Mouse (Mus musculus) limb, embryonic 14.5 days (tissue): Measurements from ENCODE around the gene Map7d3. TPM values are rescaled to one million over a fixed set of nuclear protein-coding genes. Genes with fewer than 3 reads are reported as not detected.

Source experiments
- ATAC-seq: fragments of 200-750 bp; cut with Nextera tagmentation; 2 replicates; pipeline ENCODE4 v1.8.0; 2017; ENCODE audit warnings: low read depth, moderate number of reproducible peaks, moderate TSS enrichment; ENCODE audit not compliant: low FRiP score
- DNase-seq: peaks from one replicate; pipeline ENCODE4 v3.0.0-alpha.2; 2015; ENCODE audit warnings: low spot score
- H3K27ac ChIP-seq: fragments of 300-500 bp; sonication (generic); replicated peaks from 2 replicates; pipeline ENCODE4 v1.5.1; 2014; ENCODE audit warnings: low read depth, mild to moderate bottlenecking, low read length, moderate library complexity, mixed read lengths
- H3K27me3 ChIP-seq: fragments of 300-500 bp; sonication (generic); 2 replicates; pipeline ENCODE4 v1.6.1; 2014; ENCODE audit warnings: low read length, mixed read lengths; ENCODE audit not compliant: control insufficient read depth, insufficient read depth
- H3K36me3 ChIP-seq: fragments of 300-500 bp; sonication (generic); 2 replicates; pipeline ENCODE4 v1.6.1; 2014; ENCODE audit warnings: mild to moderate bottlenecking, low read length, moderate library complexity, mixed read lengths; ENCODE audit not compliant: control insufficient read depth, insufficient read depth
- H3K4me1 ChIP-seq: fragments of 300-500 bp; sonication (generic); 2 replicates; pipeline ENCODE4 v1.6.1; 2014; ENCODE audit warnings: antibody characterized with exemption, low read length, mixed read lengths; ENCODE audit not compliant: control insufficient read depth, insufficient read depth
- H3K4me2 ChIP-seq: fragments of 300-500 bp; sonication (generic); replicated peaks from 2 replicates; pipeline ENCODE4 v1.6.1; 2014; ENCODE audit warnings: low read depth, mild to moderate bottlenecking, low read length, moderate library complexity; ENCODE audit not compliant: severe bottlenecking
- H3K4me3 ChIP-seq: fragments of 300-500 bp; sonication (generic); replicated peaks from 2 replicates; pipeline ENCODE4 v1.5.1; 2014; ENCODE audit warnings: low read length
- H3K9ac ChIP-seq: fragments of 300-500 bp; sonication (generic); 2 replicates; pipeline ENCODE4 v1.6.1; 2014; ENCODE audit warnings: mild to moderate bottlenecking, low read depth, low read length, moderate library complexity; ENCODE audit not compliant: severe bottlenecking
- H3K9me3 ChIP-seq: fragments of 300-500 bp; sonication (generic); 2 replicates; pipeline ENCODE4 v1.6.1; 2016; ENCODE audit warnings: low read length; ENCODE audit not compliant: control insufficient read depth
- POLR2A ChIP-seq: fragments of 200-500 bp; IDR thresholded peaks from 2 replicates; pipeline ENCODE4 v1.8.0; 2012; ENCODE audit warnings: inconsistent platforms, mild to moderate bottlenecking, moderate library complexity, borderline replicate concordance; ENCODE audit not compliant: insufficient read depth, insufficient read length; ENCODE audit errors: extremely low read depth
- WGBS: fragments of 180-500 bp; shearing (Covaris S2); extraction: QIAGEN DNeasy Blood & Tissue Kit; methylation state at CpG from one replicate; pipeline ENCODE4 v1.1.7; 2014; 5-methylcytosine and 5-hydroxymethylcytosine counted together
- polyA plus RNA-seq, 2 experiments: library from polyadenylated mRNA; depleted of rRNA in 1 of 2; stranded (reverse) in 1 of 2; unstranded in 1 of 2; fragments of >200 nt; fragmentation: Nextera tagmentation in 1 of 2; extraction: Ambion mirVana in 1 of 2; gene quantifications; 2 replicates each; pipeline versions ENCODE4 v1.2.1 to v1.2.3; 2012 to 2014

Gene Map7d3
- 1.2 and 2.7 TPM in 2 replicates for polyA plus RNA-seq (2012; rRNA removed)
- polyA plus RNA-seq (2014; fragmentation: Nextera tagmentation; extraction: Ambion mirVana), result 2.9 and 4.5 TPM in 2 replicates

GRCm38 (mm10) chrX:56821765-56822603 lies at the start of gene Map7d3:
Map7d3 (minus strand) TSS chrX:56822326.
- Histone ChIP-seq H3K36me3 (no peaks in the 10 kb centered on the region), H3K27ac (no peak within 1 kb of the TSS), H3K27me3 (no peaks in the 10 kb centered on the region), H3K4me1 (no peaks in the 10 kb centered on the region), H3K9ac (peak within 1 kb of the TSS; percentile 44), H3K4me2 (peak within 1 kb of the TSS; percentile 56), H3K9me3 (no peaks in the 10 kb centered on the region), H3K4me3 (peak within 1 kb of the TSS; percentile 41)
- DNase-seq (peak; percentile 30), ATAC-seq (peak; percentile 68; the same call in 1 of the 2 replicates)
- TF ChIP-seq POLR2A, result no peak
- WGBS, result 20% methylated on average over 25 of the region's 35 CpGs

GRCm38 (mm10) chrX:56869863-56870262 lies 47.7 kb upstream of the Map7d3 start, which contains the start of gene Adgrg4:
Adgrg4 (plus strand) TSS chrX:56870163.
- no peak for ATAC-seq
- Histone ChIP-seq H3K9me3 (no peaks in the 10 kb centered on the region), H3K9ac (no peak within 1 kb of the TSS), H3K4me1 (no peaks in the 10 kb centered on the region), H3K27me3 (no peaks in the 10 kb centered on the region), H3K36me3 (no peaks in the 10 kb centered on the region), H3K27ac (no peak within 1 kb of the TSS), H3K4me2 (no peak within 1 kb of the TSS), H3K4me3 (no peak within 1 kb of the TSS)
- DNase-seq, result no peak
- no peak for TF ChIP-seq POLR2A
- WGBS, result 63% methylated on average over 2 of the region's 2 CpGs

GRCm38 (mm10) chrX:56841255-56841654 lies 19.1 kb upstream of the Map7d3 start:
- DNase-seq (no peak), ATAC-seq (no peak)
- no peaks in the 10 kb centered on the region for H3K27me3 ChIP-seq
- no peak for TF ChIP-seq POLR2A
- WGBS, result 65% methylated on average over 5 of the region's 5 CpGs
- no peak overlapping the region for H3K4me2 ChIP-seq
- H3K9me3 ChIP-seq, result no peaks in the 10 kb centered on the region
- H3K27ac ChIP-seq, result no peak overlapping the region
- H3K36me3 ChIP-seq, result no peaks in the 10 kb centered on the region
- H3K4me3 ChIP-seq, result no peak overlapping the region
- no peak overlapping the region for H3K9ac ChIP-seq
- no peaks in the 10 kb centered on the region for H3K4me1 ChIP-seq

- TF ChIP-seq POLR2A, result no peak
Observed at GRCm38 (mm10) chrX:56839369-56839768, 17.2 kb upstream of the Map7d3 start.

GRCm38 (mm10) chrX:56835842-56836241 lies 13.7 kb upstream of the Map7d3 start:
- H3K9ac ChIP-seq, result no peak overlapping the region
- no peak overlapping the region for H3K4me2 ChIP-seq
- H3K4me1 ChIP-seq, result no peaks in the 10 kb centered on the region
- WGBS, result 84% methylated on average over 6 of the region's 6 CpGs
- ATAC-seq, result no peak
- H3K27ac ChIP-seq, result no peak overlapping the region
- no peak for TF ChIP-seq POLR2A
- no peaks in the 10 kb centered on the region for H3K36me3 ChIP-seq
- DNase-seq, result no peak
- no peaks in the 10 kb centered on the region for H3K9me3 ChIP-seq
- H3K27me3 ChIP-seq, result no peaks in the 10 kb centered on the region
- H3K4me3 ChIP-seq, result no peak overlapping the region

More at GRCm38 (mm10) chrX:56839369-56839768, 17.2 kb upstream of the Map7d3 start:
- ATAC-seq, result no peak
- Histone ChIP-seq H3K4me1 (no peaks in the 10 kb centered on the region), H3K9ac (no peak overlapping the region), H3K36me3 (no peaks in the 10 kb centered on the region), H3K27ac (no peak overlapping the region), H3K4me3 (no peak overlapping the region), H3K27me3 (no peaks in the 10 kb centered on the region), H3K4me2 (no peak overlapping the region), H3K9me3 (no peaks in the 10 kb centered on the region)
- no peak for DNase-seq
